Mouse (Mus musculus) spleen, adult 2 months (tissue): ENCODE data around the gene Myo15.

Experiments
- CTCF ChIP-seq: fragments of 200-500 bp; IDR thresholded peaks from 2 replicates; pipeline ENCODE4 v1.5.1; 2011; ENCODE audit warnings: mild to moderate bottlenecking, inconsistent platforms; ENCODE audit not compliant: insufficient read depth, insufficient read length, insufficient replicate concordance; ENCODE audit errors: extremely low read depth
- POLR2A ChIP-seq: fragments of 200-500 bp; IDR thresholded peaks from 2 replicates; pipeline ENCODE4 v1.6.1; 2011; ENCODE audit warnings: low read depth, low read length, inconsistent platforms

GRCm38 (mm10) chr11:60539540-60539939 is 70.4 kb downstream of the Myo15 start:
- TF ChIP-seq CTCF (no peak), POLR2A (no peak)
